Mouse (Mus musculus) heart, postnatal 25 days (tissue): ENCODE data around the gene Rdh7. TPM values are rescaled to one million over a fixed set of nuclear protein-coding genes. Genes with fewer than 3 reads are reported as not detected.
"Not testable (repeated sequence)": the region's sequence is repeated elsewhere in the genome, so short reads cannot be mapped to it uniquely, and the experiment has no call there.

ENCODE experiments used
- DNase-seq: peaks from one replicate; pipeline ENCODE4 v3.0.0; 2022; ENCODE audit warnings: low spot score
- intact Hi-C: fragments of 180-260 bp; cut with DNase I; formaldehyde crosslinking; loops from one replicate; pipeline ENCODE4 v1.15.1; 2025
- total RNA-seq, 2 experiments: library from RNA; stranded (reverse); gene quantifications; 2 replicates each; pipeline ENCODE4 v1.2.3; 2021

Gene Rdh7
- total RNA-seq = not detected

DNA sequence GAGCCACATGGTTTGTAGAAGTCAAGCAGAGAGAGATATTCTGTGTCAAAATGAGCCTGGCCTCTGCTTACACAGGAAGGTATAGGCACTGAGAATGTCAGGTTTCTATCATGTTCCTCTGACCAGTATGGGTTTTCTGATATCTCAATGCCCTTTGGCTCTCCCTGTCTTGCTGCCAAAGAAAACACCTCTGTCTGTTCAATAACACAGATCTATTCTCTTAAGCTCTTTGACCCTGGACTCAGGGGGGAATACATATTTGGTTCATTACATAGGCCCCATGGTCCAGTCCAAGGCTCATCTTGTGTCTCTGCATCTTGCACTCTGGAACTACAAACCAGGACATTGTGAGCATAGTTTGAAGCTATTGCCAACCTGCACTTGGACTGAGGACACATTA is at the start of gene Rdh7:
TSS of gene Rdh7 (minus strand) at position 213 of the 400 bp plus-strand sequence.
- intact Hi-C loops = no loop called here
- no peak for DNase-seq

DNA sequence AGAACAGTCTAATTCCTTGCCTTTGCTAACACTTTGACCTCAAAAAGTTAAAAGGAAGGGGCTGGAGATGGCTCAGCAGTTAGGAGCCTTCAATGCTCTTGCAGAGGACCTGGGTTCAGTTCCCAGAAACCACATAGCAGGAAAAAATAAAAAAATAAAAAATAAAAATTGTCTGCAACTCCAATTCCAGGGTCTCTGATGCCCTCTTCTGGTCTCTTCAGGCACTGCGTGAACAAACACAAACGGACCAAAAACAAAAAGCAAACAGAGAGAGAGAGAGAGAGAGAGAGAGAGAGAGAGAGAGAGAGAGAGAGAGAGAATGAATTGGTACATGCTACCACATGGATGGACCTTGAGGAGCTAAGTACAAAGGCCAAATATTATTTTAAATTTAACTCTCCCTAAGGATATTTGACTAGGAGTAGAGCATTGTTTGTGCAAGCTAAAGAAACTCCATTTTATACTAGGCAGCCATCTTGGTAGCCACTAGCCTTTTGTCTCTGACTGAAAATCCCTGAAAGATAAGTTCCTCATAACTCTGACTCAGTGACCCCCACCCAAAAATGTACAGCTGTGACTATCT is 48.9 kb upstream of the Rdh7 start:
- no peak for DNase-seq
- intact Hi-C loops = loop anchor here (2.0 to 10.0 kb wide), 3 partner anchors 243 to 363 kb away; partner anchors contain the start of gene Stat6

GRCm38 (mm10) chr10:127936747-127937409 is 48.3 kb upstream of the Rdh7 start:
- intact Hi-C loops = loop anchor here (2.0 to 10.0 kb wide), 3 partner anchors 242 to 362 kb away; partner anchors contain the start of gene Stat6

GRCm38 (mm10) chr10:127936271-127936670 is 47.7 kb upstream of the Rdh7 start:
- DNase-seq = no peak
- intact Hi-C loops = loop anchor here (2.0 to 10.0 kb wide), 3 partner anchors 241 to 361 kb away; partner anchors contain the start of gene Stat6

More at GRCm38 (mm10) chr10:127936747-127937409, 48.3 kb upstream of the Rdh7 start:
- DNase-seq = no peak

DNA sequence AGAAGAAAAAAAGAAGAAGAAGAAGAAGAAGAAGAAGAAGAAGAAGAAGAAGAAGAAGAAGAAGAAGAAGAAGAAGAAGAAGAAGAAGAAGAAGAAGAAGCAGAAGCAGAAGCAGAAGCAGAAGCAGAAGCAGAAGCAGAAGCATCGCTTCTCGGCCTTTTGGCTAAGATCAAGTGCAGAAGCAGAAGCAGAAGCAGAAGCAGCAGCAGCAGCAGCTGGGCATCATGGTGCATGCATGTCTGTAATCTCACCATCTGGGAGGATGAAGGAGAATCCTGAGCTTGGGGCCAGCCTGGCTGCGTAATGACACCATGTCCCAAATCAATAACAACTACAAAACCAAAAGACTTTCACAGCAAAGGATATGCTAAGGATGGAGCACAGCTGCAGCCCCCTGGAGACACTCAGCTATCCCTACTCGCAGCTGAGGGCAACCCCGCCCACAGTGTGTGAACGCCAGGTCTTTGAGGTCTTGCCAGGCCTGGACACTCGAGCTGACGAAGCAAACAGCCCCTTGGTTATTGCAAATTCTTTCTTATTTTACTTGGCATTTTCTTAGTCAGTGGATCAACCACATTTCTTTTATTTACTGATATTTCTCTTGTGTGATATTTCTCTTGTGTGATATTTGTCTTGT is 43.8 kb upstream of the Rdh7 start:
- intact Hi-C loops = loop anchor here (10.0 kb wide), 1 partner anchor 358 kb away; no protein-coding TSS in a partner anchor
- DNase-seq = no peak

GRCm38 (mm10) chr10:127927737-127928136 is 39.1 kb upstream of the Rdh7 start:
- no peak for DNase-seq
- intact Hi-C loops = no loop called here

DNA sequence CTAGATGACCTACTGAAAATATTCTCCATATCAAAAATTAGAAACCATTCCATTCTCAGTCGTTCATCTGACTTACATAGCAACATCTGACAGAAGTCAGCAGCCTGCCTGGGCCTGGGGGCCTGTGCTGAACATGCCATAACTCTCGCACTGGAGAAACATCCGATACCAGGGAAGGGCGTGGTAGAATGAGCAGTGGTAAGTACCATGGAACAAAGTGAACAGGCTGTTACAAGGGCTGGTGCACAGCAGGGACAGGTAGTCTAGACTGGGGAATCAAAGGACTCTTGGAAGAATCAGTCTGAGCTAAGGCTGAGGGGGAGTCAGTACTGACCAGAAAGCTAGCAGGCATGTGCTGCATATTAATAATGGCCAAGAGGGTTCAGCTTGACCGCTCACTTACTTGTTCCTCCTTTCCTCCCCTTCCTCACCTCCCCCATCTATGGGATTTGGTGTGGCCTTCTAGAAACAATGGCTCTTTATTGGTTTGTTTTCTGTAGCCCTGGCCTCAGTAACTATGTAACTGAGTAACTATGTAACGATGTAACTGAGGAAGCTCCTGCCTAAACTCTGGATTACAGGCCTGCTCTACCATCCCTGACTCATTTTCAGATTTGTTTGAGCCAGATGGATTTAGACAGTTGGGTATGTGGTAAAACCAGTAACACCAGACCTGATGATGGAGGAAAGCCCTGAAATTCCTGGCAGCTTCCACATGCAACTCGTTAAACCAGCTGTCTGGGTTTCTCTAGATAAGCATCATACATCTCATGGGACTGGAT is 36.2 kb upstream of the Rdh7 start:
- no peak for DNase-seq
- intact Hi-C loops = no loop called here

- intact Hi-C loops = no loop called here
- no peak for DNase-seq
Observed at GRCm38 (mm10) chr10:127923024-127923423, 34.4 kb upstream of the Rdh7 start.

GRCm38 (mm10) chr10:127922241-127922640 is 33.6 kb upstream of the Rdh7 start:
- no peak for DNase-seq
- intact Hi-C loops = no loop called here

DNA sequence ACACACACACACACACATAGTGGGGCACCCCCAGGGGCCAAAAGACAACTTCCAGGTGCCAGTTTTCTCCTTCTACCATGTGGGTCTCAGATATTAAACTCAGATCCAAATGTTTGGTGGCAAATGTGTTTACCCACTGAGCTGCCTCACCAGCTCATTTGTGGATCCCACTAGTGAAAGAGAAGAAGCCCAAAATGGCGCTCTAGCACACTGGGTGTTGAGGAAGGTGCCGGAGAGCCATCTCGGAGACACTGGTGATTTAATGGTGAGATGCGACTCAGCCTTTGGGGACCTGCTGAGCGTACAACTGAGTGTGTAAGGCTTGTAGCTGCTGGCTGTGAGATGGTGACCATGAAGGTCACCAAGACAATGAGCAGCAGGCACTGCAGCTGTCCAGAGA is 29.0 kb upstream of the Rdh7 start:
- DNase-seq = no peak
- intact Hi-C loops = no loop called here

DNA sequence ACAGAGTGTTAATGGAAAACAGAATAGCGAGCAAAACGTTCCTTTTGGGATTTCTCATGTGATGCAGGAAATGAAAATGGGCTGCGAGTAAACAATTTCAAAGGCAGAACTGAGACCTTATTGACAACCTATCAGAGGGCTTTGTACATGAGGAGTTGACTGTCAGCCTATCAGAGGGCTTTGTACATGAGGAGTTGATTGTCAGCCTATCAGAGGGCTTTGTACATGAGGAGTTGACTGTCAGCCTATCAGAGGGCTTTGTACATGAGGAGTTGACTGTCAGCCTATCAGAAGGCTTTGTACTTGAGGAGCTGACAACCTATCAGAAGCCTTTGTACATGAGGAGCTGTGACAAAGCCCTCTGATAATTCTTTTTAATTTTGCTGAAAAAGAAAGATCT is 28.6 kb upstream of the Rdh7 start:
- DNase-seq, intact Hi-C loops: not testable (repeated sequence)

DNA sequence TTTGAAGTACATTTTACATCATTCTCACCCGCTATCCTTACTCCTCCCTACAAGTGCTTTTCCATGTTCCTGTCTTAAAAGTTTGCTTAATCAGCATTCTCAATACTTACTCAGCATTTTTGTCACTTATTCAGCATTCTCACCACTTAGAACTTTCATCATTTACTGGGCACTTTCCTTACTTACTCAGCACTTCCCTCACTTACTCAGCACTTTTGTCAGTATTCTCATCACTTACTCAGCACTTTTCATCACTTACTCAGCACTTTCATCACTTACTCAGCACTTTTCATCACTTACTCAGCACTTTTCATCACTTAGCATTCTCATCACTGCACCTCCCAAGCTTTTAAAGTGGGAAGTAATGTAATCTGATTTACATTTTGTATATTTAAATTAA is 27.0 kb upstream of the Rdh7 start:
- no peak for DNase-seq
- intact Hi-C loops = no loop called here

- intact Hi-C loops = no loop called here
Observed at GRCm38 (mm10) chr10:127907386-127907951, 18.9 kb upstream of the Rdh7 start.

DNA sequence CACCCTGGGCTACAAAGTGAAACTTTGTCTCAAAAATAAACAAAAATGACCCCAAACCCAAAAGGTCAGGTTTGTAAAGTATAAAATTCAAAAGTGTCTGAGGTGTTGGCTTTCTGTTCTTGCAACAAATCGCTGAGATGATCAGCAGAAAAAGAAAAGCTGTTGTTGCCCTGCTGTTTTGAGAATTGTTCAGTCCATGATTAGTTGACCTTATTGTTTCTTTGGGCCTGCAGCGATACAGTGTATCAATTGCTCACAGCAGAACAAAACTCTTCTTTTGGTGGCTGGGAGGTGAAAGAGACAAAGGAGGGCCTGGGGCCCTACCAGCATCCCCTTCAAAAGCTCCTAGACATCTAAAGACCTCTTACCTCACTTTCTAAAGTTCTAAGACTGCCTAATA is 17.5 kb upstream of the Rdh7 start:
- DNase-seq = no peak
- intact Hi-C loops = no loop called here

More at GRCm38 (mm10) chr10:127907386-127907951, 18.9 kb upstream of the Rdh7 start:
- DNase-seq = no peak

DNA sequence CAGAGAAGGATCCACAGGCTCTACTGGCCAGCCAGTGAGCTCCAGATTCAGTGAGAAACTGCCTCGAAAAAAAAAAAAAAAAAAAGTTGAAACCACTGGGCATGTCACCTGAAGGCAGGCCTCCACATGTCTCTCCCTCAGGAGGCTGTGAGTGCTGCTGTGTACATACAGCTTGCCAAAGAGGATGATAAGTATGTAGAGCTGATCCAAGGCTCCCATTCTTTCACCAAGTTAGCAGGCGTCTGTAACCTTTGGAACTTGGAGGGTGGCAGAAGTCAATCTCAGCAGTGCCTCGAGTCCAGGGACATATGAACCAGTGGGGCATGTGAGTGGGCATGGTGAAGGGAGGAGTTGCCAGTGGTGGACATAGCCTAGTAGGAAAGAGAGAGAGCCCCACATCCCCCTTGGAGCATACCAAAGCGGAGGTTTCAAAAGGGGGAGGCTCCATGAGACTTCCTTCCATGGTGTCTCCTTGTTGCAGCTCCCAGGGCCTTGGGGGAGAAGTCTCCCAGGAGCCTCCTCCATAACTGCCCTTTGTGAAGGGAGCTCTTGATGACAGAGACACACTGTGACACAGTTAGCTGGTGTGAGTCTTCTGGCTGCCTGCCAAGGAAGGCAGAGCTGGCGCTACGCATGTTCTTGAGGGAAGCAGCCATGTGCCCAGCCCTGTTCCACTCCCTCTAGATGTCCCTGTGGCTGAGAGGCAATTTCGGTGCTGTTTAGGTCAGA is 16.3 kb upstream of the Rdh7 start:
- no peak for DNase-seq
- intact Hi-C loops = no loop called here

- DNase-seq = no peak
- intact Hi-C loops = no loop called here
Observed at GRCm38 (mm10) chr10:127903116-127903515, 14.5 kb upstream of the Rdh7 start.

DNA sequence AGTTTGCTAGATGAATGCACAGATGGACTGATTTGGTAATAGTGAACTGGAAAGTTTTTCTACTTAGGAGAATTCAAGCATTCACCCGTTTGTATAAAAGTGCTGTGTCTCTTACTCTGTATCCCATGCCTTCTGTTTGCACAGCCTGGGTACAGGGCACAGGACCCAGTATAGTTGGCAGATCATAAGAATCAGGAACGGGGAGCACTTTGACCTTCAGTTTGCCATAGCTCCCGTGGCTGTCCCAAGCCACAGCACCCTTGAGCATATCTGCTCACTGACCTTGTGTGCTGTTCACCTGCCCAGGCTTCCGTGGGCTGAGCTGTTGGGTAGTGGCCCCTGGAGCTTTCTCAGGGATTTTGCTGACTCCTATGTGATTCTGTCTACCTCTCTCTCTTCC is 13.1 kb upstream of the Rdh7 start:
- intact Hi-C loops = no loop called here
- no peak for DNase-seq

DNA sequence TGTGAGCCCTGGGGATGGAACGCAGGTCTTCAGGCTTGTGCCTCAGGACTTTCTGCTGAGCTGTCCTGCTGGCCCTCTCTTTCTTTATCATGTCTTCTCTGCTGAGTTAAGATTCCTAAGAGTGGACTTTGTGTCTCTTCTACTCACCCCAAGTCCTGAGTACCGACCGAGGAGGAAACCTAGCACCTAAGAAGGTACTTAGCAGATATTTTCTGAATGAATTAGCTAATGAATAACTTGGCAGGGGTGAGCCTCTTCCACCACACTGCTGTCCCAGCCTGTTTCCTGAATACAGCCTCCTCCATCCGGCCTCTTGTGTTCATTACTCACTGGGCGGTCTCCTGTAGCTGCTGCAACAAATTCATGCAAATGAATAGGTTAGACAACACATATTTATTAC is 11.2 kb upstream of the Rdh7 start:
- DNase-seq = no peak
- intact Hi-C loops = no loop called here

DNA sequence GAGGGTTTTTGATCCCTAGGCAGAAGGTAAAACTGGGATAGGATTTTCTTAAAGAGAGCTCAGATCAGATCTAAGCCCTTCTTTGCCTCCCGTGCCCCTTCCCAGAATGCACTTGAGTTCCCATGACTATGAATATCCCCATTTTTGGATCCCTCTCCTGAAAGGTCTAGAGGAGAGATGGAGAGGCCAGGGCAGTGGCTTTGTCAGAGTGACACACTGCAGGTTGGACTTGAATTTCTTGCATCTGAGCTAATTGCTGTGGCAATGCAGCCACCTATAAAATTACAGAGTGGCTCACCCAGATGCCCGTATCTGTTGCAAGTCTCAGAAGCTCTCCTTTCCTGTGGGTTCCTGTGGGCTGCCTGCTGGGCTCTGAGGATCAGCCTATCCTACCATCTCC is 9.6 kb upstream of the Rdh7 start, which contains the start of gene Sdr9c7:
TSS of gene Sdr9c7 (plus strand) at position 301 of the 400 bp plus-strand sequence.
- no peak for DNase-seq
- intact Hi-C loops = no loop called here
